Mouse (Mus musculus): ENCODE results near the gene Cyp4a30b. TPM values are rescaled to one million over a fixed set of nuclear protein-coding genes. Genes with fewer than 3 reads are reported as not detected.

Cyp4a30b gene
- polyA plus RNA-seq, 1 experiment from 2014 or later, result not detected

Other genes with a start within 250 kb of the Cyp4a30b start
- gene Cyp4a29, start 210.5 kb upstream of the Cyp4a30b start, polyA plus RNA-seq (2015; fragmentation: Nextera tagmentation; extraction: Ambion mirVana), result not detected in 2 replicates
- not detected in 2 replicates for gene Cyp4a12a, start 153.6 kb upstream of the Cyp4a30b start, polyA plus RNA-seq (2015; fragmentation: Nextera tagmentation; extraction: Ambion mirVana)
- not detected in 2 replicates for gene Cyp4a12b, start 41.0 kb upstream of the Cyp4a30b start, polyA plus RNA-seq (2015; fragmentation: Nextera tagmentation; extraction: Ambion mirVana)
- gene Cyp4a14, start 43.5 kb downstream of the Cyp4a30b start, polyA plus RNA-seq (2015; fragmentation: Nextera tagmentation; extraction: Ambion mirVana), result not detected in 2 replicates
- not detected in 2 replicates for gene Cyp4a10, start 65.7 kb downstream of the Cyp4a30b start, polyA plus RNA-seq (2015; fragmentation: Nextera tagmentation; extraction: Ambion mirVana)
- gene Cyp4a31, start 111.0 kb downstream of the Cyp4a30b start, polyA plus RNA-seq (2015; fragmentation: Nextera tagmentation; extraction: Ambion mirVana), result not detected in 2 replicates
- not detected in 2 replicates for gene Cyp4a32, start 148.4 kb downstream of the Cyp4a30b start, polyA plus RNA-seq (2015; fragmentation: Nextera tagmentation; extraction: Ambion mirVana)
- gene Cyp4b1, start 195.1 kb downstream of the Cyp4a30b start, polyA plus RNA-seq (2015; fragmentation: Nextera tagmentation; extraction: Ambion mirVana), result 18.7 and 23.1 TPM in 2 replicates